Mouse (Mus musculus): ENCODE measurements around the gene Midn. TPM values are rescaled to one million over a fixed set of nuclear protein-coding genes. Genes with fewer than 3 reads are reported as not detected.

Midn gene
- polyA plus RNA-seq, 1 experiment = 372 TPM

- H3K4me1 ChIP-seq (ENCODE audit: control insufficient read depth, insufficient read depth, insufficient read length, low read length) = peaks cover 11% of the 10 kb centered on the region
- H3K4me3 ChIP-seq (ENCODE audit: low read depth, low read length) = peak within 1 kb of the TSS; percentile 79
- TF ChIP-seq POLR2A (IDR thresholded peaks at IDR 0.05; ENCODE audit: low read depth, low read length) = peak; percentile 37
- TF ChIP-seq CTCF (IDR thresholded peaks at IDR 0.05; ENCODE audit: extremely low read depth, insufficient read length, insufficient replicate concordance, low read depth, low read length) = no peak
- peaks cover 24% of the 10 kb centered on the region for H3K36me3 ChIP-seq (ENCODE audit: control insufficient read depth, insufficient read depth, low read length)
- 7% methylated on average over 35 of the region's 35 CpGs for WGBS
- H3K27me3 ChIP-seq (ENCODE audit: control insufficient read depth, insufficient read depth, low read length) = no peaks in the 10 kb centered on the region
- H3K27ac ChIP-seq (ENCODE audit: insufficient read depth, low read depth, low read length) = peak within 1 kb of the TSS; percentile 85
Measured at GRCm38 (mm10) chr10:80172527-80173292, 24.6 kb downstream of the Midn start, which contains the start of gene 1600002K03Rik. Gene 1600002K03Rik (plus strand): TSS chr10:80172944.

- TF ChIP-seq CTCF (IDR thresholded peaks at IDR 0.05; ENCODE audit: extremely low read depth, insufficient read length, insufficient replicate concordance, low read depth, low read length) (no peak), POLR2A (IDR thresholded peaks at IDR 0.05; ENCODE audit: low read depth, low read length) (no peak)
- Histone ChIP-seq H3K27me3 (ENCODE audit: control insufficient read depth, insufficient read depth, low read length) (no peaks in the 10 kb centered on the region), H3K4me3 (ENCODE audit: low read depth, low read length) (peak overlapping the region; percentile 79), H3K36me3 (ENCODE audit: control insufficient read depth, insufficient read depth, low read length) (peaks cover 24% of the 10 kb centered on the region), H3K4me1 (ENCODE audit: control insufficient read depth, insufficient read depth, insufficient read length, low read length) (peaks cover 11% of the 10 kb centered on the region), H3K27ac (ENCODE audit: insufficient read depth, low read depth, low read length) (0 out of 2 replicates have a peak overlapping the region, but pooled peaks have one; percentile 11)
- WGBS = 4% methylated on average over 11 of the region's 11 CpGs
Measured at GRCm38 (mm10) chr10:80173358-80173757, 25.3 kb downstream of the Midn start.

- TF ChIP-seq POLR2A (IDR thresholded peaks at IDR 0.05; ENCODE audit: low read depth, low read length) (no peak), CTCF (IDR thresholded peaks at IDR 0.05; ENCODE audit: extremely low read depth, insufficient read length, insufficient replicate concordance, low read depth, low read length) (no peak)
- 85% methylated on average over 10 of the region's 10 CpGs for WGBS
- Histone ChIP-seq H3K4me1 (ENCODE audit: control insufficient read depth, insufficient read depth, insufficient read length, low read length) (peaks cover 6% of the 10 kb centered on the region), H3K27ac (ENCODE audit: insufficient read depth, low read depth, low read length) (no peak overlapping the region), H3K27me3 (ENCODE audit: control insufficient read depth, insufficient read depth, low read length) (0 out of 2 replicates have a peak, but pooled peaks cover 1% of the 10 kb centered on the region), H3K4me3 (ENCODE audit: low read depth, low read length) (no peak overlapping the region), H3K36me3 (ENCODE audit: control insufficient read depth, insufficient read depth, low read length) (peaks cover 24% of the 10 kb centered on the region)
Measured at GRCm38 (mm10) chr10:80173955-80174640, 26.0 kb downstream of the Midn start.

GRCm38 (mm10) chr10:80174705-80175104 lies 26.6 kb downstream of the Midn start:
- WGBS = 57% methylated on average over 2 of the region's 2 CpGs
- Histone ChIP-seq H3K4me3 (ENCODE audit: low read depth, low read length) (no peak overlapping the region), H3K27me3 (ENCODE audit: control insufficient read depth, insufficient read depth, low read length) (peaks cover 7% of the 10 kb centered on the region), H3K27ac (ENCODE audit: insufficient read depth, low read depth, low read length) (no peak overlapping the region), H3K36me3 (ENCODE audit: control insufficient read depth, insufficient read depth, low read length) (peaks cover 23% of the 10 kb centered on the region), H3K4me1 (ENCODE audit: control insufficient read depth, insufficient read depth, insufficient read length, low read length) (peaks cover 7% of the 10 kb centered on the region)
- TF ChIP-seq CTCF (IDR thresholded peaks at IDR 0.05; ENCODE audit: extremely low read depth, insufficient read length, insufficient replicate concordance, low read depth, low read length) (peak; percentile 33; the same call in 1 of the 2 replicates), POLR2A (IDR thresholded peaks at IDR 0.05; ENCODE audit: low read depth, low read length) (no peak)

- peaks cover 9% of the 10 kb centered on the region for H3K4me1 ChIP-seq (ENCODE audit: control insufficient read depth, insufficient read depth, insufficient read length, low read length)
- TF ChIP-seq POLR2A (IDR thresholded peaks at IDR 0.05; ENCODE audit: low read depth, low read length) = no peak
- peak; percentile 60; the same call in 1 of the 2 replicates for TF ChIP-seq CTCF (IDR thresholded peaks at IDR 0.05; ENCODE audit: extremely low read depth, insufficient read length, insufficient replicate concordance, low read depth, low read length)
- 53% methylated on average over 4 of the region's 4 CpGs for WGBS
Measured at GRCm38 (mm10) chr10:80175536-80176269, 27.6 kb downstream of the Midn start.

GRCm38 (mm10) chr10:80176270-80176834 lies 28.3 kb downstream of the Midn start:
- TF ChIP-seq POLR2A (IDR thresholded peaks at IDR 0.05; ENCODE audit: low read depth, low read length) (no peak), CTCF (IDR thresholded peaks at IDR 0.05; ENCODE audit: extremely low read depth, insufficient read length, insufficient replicate concordance, low read depth, low read length) (no peak)
- Histone ChIP-seq H3K27me3 (ENCODE audit: control insufficient read depth, insufficient read depth, low read length) (peaks cover 11% of the 10 kb centered on the region), H3K27ac (ENCODE audit: insufficient read depth, low read depth, low read length) (no peak overlapping the region), H3K36me3 (ENCODE audit: control insufficient read depth, insufficient read depth, low read length) (peaks cover 8% of the 10 kb centered on the region), H3K4me3 (ENCODE audit: low read depth, low read length) (no peak overlapping the region), H3K4me1 (ENCODE audit: control insufficient read depth, insufficient read depth, insufficient read length, low read length) (peaks cover 9% of the 10 kb centered on the region)
- 73% methylated on average over 5 of the region's 5 CpGs for WGBS

More at GRCm38 (mm10) chr10:80175536-80176269, 27.6 kb downstream of the Midn start:
- Histone ChIP-seq H3K36me3 (ENCODE audit: control insufficient read depth, insufficient read depth, low read length) (peaks cover 13% of the 10 kb centered on the region), H3K27me3 (ENCODE audit: control insufficient read depth, insufficient read depth, low read length) (peaks cover 11% of the 10 kb centered on the region), H3K27ac (ENCODE audit: insufficient read depth, low read depth, low read length) (no peak overlapping the region), H3K4me3 (ENCODE audit: low read depth, low read length) (no peak overlapping the region)
